Mouse (Mus musculus): ENCODE measurements around the gene Ccr1. TPM values are rescaled to one million over a fixed set of nuclear protein-coding genes. Genes with fewer than 3 reads are reported as not detected.

Gene Ccr1
- total and polyA plus RNA-seq, 3 experiments, result 0.07 TPM; not detected in 2

- Histone ChIP-seq H3K36me3 (ENCODE audit: control insufficient read depth in 1 of 2, insufficient read depth in 2 of 2, low read length in 2 of 2) (peaks cover 0 to 48% of the 10 kb centered on the region in 2 experiments; a peak in 2 of 4 replicates), H3K79me2 (ENCODE audit: control insufficient read depth, insufficient read depth, low read length, poor library complexity) (no peaks in the 10 kb centered on the region), H3K27me3 (ENCODE audit: control insufficient read depth in 1 of 2, insufficient read depth in 2 of 2, low read length in 2 of 2) (no peaks in the 10 kb centered on the region), H3K9ac (ENCODE audit: control insufficient read depth, low read depth, low read length, poor library complexity, severe bottlenecking) (peak overlapping the region; percentile 24), H3K27ac (ENCODE audit: control insufficient read depth, low read depth, low read length) (peak overlapping the region; percentile 57), H3K4me1 (ENCODE audit: control insufficient read depth in 1 of 2, insufficient read depth in 2 of 2, low read length in 2 of 2) (peaks cover 41 to 61% of the 10 kb centered on the region in 2 experiments), H3K9me3 (replicated peaks; ENCODE audit: insufficient read depth, low read length) (no peaks in the 10 kb centered on the region), H3K4me3 (ENCODE audit: control insufficient read depth in 1 of 2, insufficient read depth in 1 of 2, low read depth in 2 of 2, low read length in 2 of 2) (peak overlapping the region; percentile 22 to 25)
- peak; percentile 100 for DNase-seq (ENCODE audit: low read depth, low spot score)
- TF ChIP-seq MAX (IDR thresholded peaks at IDR 0.05; ENCODE audit: low read length), result no peak
Observed at GRCm38 (mm10) chr9:123928759-123929246, 39.7 kb downstream of the Ccr1 start.

DNA sequence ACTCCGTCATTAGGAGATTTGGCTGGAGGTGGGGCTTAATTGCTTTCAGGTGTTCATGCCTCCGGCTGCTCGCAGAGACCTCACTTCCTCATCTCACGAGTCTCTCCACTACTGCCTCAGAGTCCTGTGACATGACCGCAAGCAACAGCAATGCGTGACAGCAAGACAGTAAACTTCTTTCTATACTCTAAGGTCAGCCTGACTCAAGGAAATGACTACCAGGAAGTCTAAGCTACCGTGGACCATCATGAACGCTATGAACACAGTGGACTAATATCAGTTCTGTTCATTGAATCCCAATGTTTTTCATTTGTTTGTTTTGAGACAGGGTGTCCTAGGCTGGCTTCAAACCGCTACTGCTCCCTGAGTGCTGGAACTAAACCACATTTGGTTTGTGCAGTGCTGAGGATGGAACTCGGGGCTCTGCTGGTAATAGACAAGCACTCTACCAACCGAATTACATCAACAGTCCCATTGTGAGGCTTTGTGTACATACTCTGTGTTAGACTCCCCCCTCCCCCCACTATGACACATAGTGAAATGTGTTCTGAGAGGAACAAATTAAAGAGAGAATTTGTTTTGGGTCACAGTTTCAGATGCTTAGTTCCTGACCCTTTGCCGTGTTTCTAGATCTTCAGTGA lies 40.3 kb downstream of the Ccr1 start:
- Histone ChIP-seq H3K36me3 (ENCODE audit: control insufficient read depth in 1 of 2, insufficient read depth in 2 of 2, low read length in 2 of 2) (peaks cover 0 to 48% of the 10 kb centered on the region in 2 experiments; a peak in 2 of 4 replicates), H3K9ac (ENCODE audit: control insufficient read depth, low read depth, low read length, poor library complexity, severe bottlenecking) (peak overlapping the region; percentile 24), H3K27me3 (ENCODE audit: control insufficient read depth in 1 of 2, insufficient read depth in 2 of 2, low read length in 2 of 2) (no peaks in the 10 kb centered on the region), H3K4me3 (ENCODE audit: control insufficient read depth in 1 of 2, insufficient read depth in 1 of 2, low read depth in 2 of 2, low read length in 2 of 2) (peak overlapping the region; percentile 22 to 25), H3K27ac (ENCODE audit: control insufficient read depth, low read depth, low read length) (peak overlapping the region; percentile 57), H3K9me3 (replicated peaks; ENCODE audit: insufficient read depth, low read length) (no peaks in the 10 kb centered on the region), H3K4me1 (ENCODE audit: control insufficient read depth in 1 of 2, insufficient read depth in 2 of 2, low read length in 2 of 2) (peaks cover 41 to 59% of the 10 kb centered on the region in 2 experiments), H3K79me2 (ENCODE audit: control insufficient read depth, insufficient read depth, low read length, poor library complexity) (no peaks in the 10 kb centered on the region)
- TF ChIP-seq GATA1 (IDR thresholded peaks at IDR 0.05; ENCODE audit: low read depth, low read length) (no peak), RCOR1 (IDR thresholded peaks at IDR 0.05; ENCODE audit: low read depth, low read length) (no peak), ZNF384 (IDR thresholded peaks at IDR 0.05; ENCODE audit: low read depth, low read length) (no peak), MYC (IDR thresholded peaks at IDR 0.05; ENCODE audit: low read depth, low read length) (no peak), BHLHE40 (IDR thresholded peaks at IDR 0.05; ENCODE audit: borderline replicate concordance, low read depth, low read length) (no peak), TBP (IDR thresholded peaks at IDR 0.05; ENCODE audit: low read depth, low read length) (no peak), USF2 (IDR thresholded peaks at IDR 0.05; ENCODE audit: borderline replicate concordance in 1 of 2, insufficient read depth in 1 of 2, low read depth in 1 of 2, low read length in 2 of 2) (no peak), NRF1 (IDR thresholded peaks at IDR 0.05; ENCODE audit: insufficient read depth, low read depth, low read length, poor library complexity, severe bottlenecking) (no peak), TAL1 (IDR thresholded peaks at IDR 0.05; ENCODE audit: low read length) (no peak), ETS1 (IDR thresholded peaks at IDR 0.05; ENCODE audit: low read depth, low read length) (no peak), CHD2 (IDR thresholded peaks at IDR 0.05; ENCODE audit: low read length) (no peak), TCF12 (IDR thresholded peaks at IDR 0.05; ENCODE audit: low read depth, low read length) (no peak), KAT2A (conservative IDR thresholded peaks at IDR 0.05; ENCODE audit: low read depth, low read length) (no peak), SMC3 (IDR thresholded peaks at IDR 0.05; ENCODE audit: low read depth, low read length) (no peak), CTCF (IDR thresholded peaks at IDR 0.05 in 2 of 3, conservative IDR thresholded peaks at IDR 0.05 in 1 of 3; ENCODE audit: control insufficient read depth in 1 of 3, insufficient read depth in 1 of 3, low read depth in 2 of 3, low read length in 3 of 3, poor library complexity in 1 of 3, severe bottlenecking in 1 of 3) (no peak), UBTF (IDR thresholded peaks at IDR 0.05; ENCODE audit: borderline replicate concordance, insufficient read depth, low read depth, low read length) (no peak)
- peak; percentile 98 for DNase-seq (ENCODE audit: low read depth, low spot score)

Data from MEL (cell line).